Mouse (Mus musculus) NIH3T3 (cell line): ENCODE results near the gene Dnajc12.
"Not testable (repeated sequence)": the region's sequence is repeated elsewhere in the genome, so short reads cannot be mapped to it uniquely, and the experiment has no call there.

Experiments
- DNase-seq: peaks from one replicate; pipeline ENCODE4 v3.0.0-alpha.2; 2012; ENCODE audit warnings: low read depth

The Dnajc12 gene

GRCm38 (mm10) chr10:63386444-63386843, 4.2 kb downstream of the Dnajc12 start:
- DNase-seq, result peak; percentile 86

- no peak for DNase-seq
These were observed 4.7 kb downstream of the Dnajc12 start for GRCm38 (mm10) chr10:63386991-63387390.

GRCm38 (mm10) chr10:63388948-63389347, 6.7 kb downstream of the Dnajc12 start:
- no peak for DNase-seq

- no peak for DNase-seq
These were observed 14.7 kb downstream of the Dnajc12 start for GRCm38 (mm10) chr10:63396963-63397362.

- no peak for DNase-seq
These were observed 20.7 kb downstream of the Dnajc12 start for GRCm38 (mm10) chr10:63402731-63403504.

GRCm38 (mm10) chr10:63403636-63404035, 21.4 kb downstream of the Dnajc12 start:
- no peak for DNase-seq

- peak; percentile 41 for DNase-seq
These were observed 28.1 kb downstream of the Dnajc12 start for GRCm38 (mm10) chr10:63410162-63410956.

- not testable (repeated sequence) for DNase-seq
These were observed 29.4 kb downstream of the Dnajc12 start for GRCm38 (mm10) chr10:63411674-63412073.

GRCm38 (mm10) chr10:63412756-63413155, 30.5 kb downstream of the Dnajc12 start:
- DNase-seq, result no peak

GRCm38 (mm10) chr10:63415287-63415686, 33.0 kb downstream of the Dnajc12 start:
- no peak for DNase-seq

- DNase-seq, result no peak
These were observed 33.6 kb downstream of the Dnajc12 start for GRCm38 (mm10) chr10:63415850-63416249.

- no peak for DNase-seq
These were observed 34.8 kb downstream of the Dnajc12 start for GRCm38 (mm10) chr10:63417061-63417460.

GRCm38 (mm10) chr10:63421739-63422735, 39.8 kb downstream of the Dnajc12 start, which contains the start of gene Gm7075:
Gene Gm7075 (minus strand): TSS chr10:63421789.
- DNase-seq, result peak; percentile 65

GRCm38 (mm10) chr10:63422736-63422992, 40.4 kb downstream of the Dnajc12 start:
- DNase-seq, result peak; percentile 16

- DNase-seq, result no peak
These were observed 41.6 kb downstream of the Dnajc12 start for GRCm38 (mm10) chr10:63423591-63424474.

GRCm38 (mm10) chr10:63424475-63424814, 42.2 kb downstream of the Dnajc12 start:
- peak; percentile 68 for DNase-seq

- DNase-seq, result no peak
These were observed 44.9 kb downstream of the Dnajc12 start for GRCm38 (mm10) chr10:63427146-63427545.

GRCm38 (mm10) chr10:63428243-63429022, 46.2 kb downstream of the Dnajc12 start:
- DNase-seq, result peak; percentile 65

- no peak for DNase-seq
These were observed 46.7 kb downstream of the Dnajc12 start for GRCm38 (mm10) chr10:63429023-63429340.

- peak; percentile 99 for DNase-seq
These were observed 47.1 kb downstream of the Dnajc12 start for GRCm38 (mm10) chr10:63429380-63429779.
